In the genomic region with DNA sequence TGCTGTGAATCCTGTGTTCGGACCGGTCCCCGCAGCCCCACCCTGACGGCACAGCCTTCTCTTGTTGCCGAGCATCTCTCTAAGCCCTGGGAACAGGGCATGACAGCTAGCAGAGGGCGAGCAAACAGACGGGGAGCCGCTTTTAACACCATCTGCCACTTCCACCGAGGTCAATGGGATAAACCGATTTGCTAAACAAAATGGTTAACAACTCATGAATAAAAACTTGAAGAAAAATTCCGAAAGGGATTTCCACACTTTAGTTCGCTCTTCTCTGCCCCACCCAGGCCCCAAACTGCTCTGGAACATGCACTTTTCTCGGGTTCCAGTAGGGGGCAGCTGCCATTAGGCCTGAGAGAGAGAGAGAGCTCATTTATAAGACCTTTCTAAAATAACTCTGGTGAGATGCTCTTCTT, we compare ENCODE assay signal across 8 mouse cellular contexts.
DNase-seq lines count a peak whose midpoint lies in the region; TF ChIP-seq lines count a peak whose summit lies in the region.

No protein-coding gene starts in this region.

- H3K4me1 ChIP-seq in small intestine, adult 2 months (ENCODE audit: control insufficient read depth, insufficient read depth, insufficient read length, low read length), result no peaks in the 10 kb centered on the region

- DNase-seq in adrenal gland, postnatal 10 days, result peak; percentile 18
- DNase-seq in adrenal gland, adult 2 months, result no peak
- peak in 1 of 2 experiments; percentile 52 for DNase-seq in left cerebral cortex, adult 2 months (ENCODE audit: extremely low spot score in 1 of 2, low spot score in 2 of 2)
- no peak for DNase-seq in left cerebral cortex, postnatal 36 days (ENCODE audit: low spot score in 2 of 2)
- peak; percentile 61 for DNase-seq in embryo, embryonic 9.5 days (ENCODE audit: extremely low spot score)
- peak; percentile 64 to 66 for DNase-seq in layer of hippocampus, postnatal 14 days (ENCODE audit: low spot score in 2 of 2)
- DNase-seq in thymus, postnatal 36 days, result no peak

- peak; percentile 72 for TF ChIP-seq CTCF in left cerebral cortex, adult 2 months (IDR thresholded peaks at IDR 0.05)
- peak; percentile 30; the same call in 1 of the 2 replicates for TF ChIP-seq CTCF in small intestine, adult 2 months (IDR thresholded peaks at IDR 0.05; ENCODE audit: extremely low read depth, insufficient read length, insufficient replicate concordance, low read depth, low read length)

- H3K27ac ChIP-seq in left cerebral cortex, adult 2 months, result no peak overlapping the region
- no peak overlapping the region for H3K27ac ChIP-seq in small intestine, adult 2 months (ENCODE audit: insufficient read depth, low read depth, low read length)

- no peak for TF ChIP-seq POLR2A in small intestine, adult 2 months (IDR thresholded peaks at IDR 0.05; ENCODE audit: low read depth, low read length)

- H3K36me3 ChIP-seq in small intestine, adult 2 months (ENCODE audit: control insufficient read depth, insufficient read depth, low read length), result no peaks in the 10 kb centered on the region

- WGBS in small intestine, adult 2 months, result 24% methylated on average over 13 of the region's 13 CpGs

- intact Hi-C loops in left cerebral cortex, adult 2 months (cut with DNase I), result loop anchor here (10.0 kb wide), 1 partner anchor 372 kb away; no protein-coding TSS in a partner anchor
- intact Hi-C loops in left cerebral cortex, postnatal 36 days (cut with DNase I), result loop anchor here (10.0 kb wide), 1 partner anchor 372 kb away; no protein-coding TSS in a partner anchor

- no peak overlapping the region for H3K4me3 ChIP-seq in left cerebral cortex, adult 2 months
- no peak overlapping the region for H3K4me3 ChIP-seq in small intestine, adult 2 months (ENCODE audit: low read depth, low read length)

- H3K27me3 ChIP-seq in small intestine, adult 2 months (ENCODE audit: control insufficient read depth, insufficient read depth, low read length), result no peaks in the 10 kb centered on the region

Comparison
In these comparisons a context has a peak if more than half of its experiments do, and no peak if none do; other contexts are left out.
1. DNase-seq: peak in adrenal gland, postnatal 10 days (single experiment), embryo, embryonic 9.5 days (single experiment) and layer of hippocampus, postnatal 14 days (2 of 2); none in adrenal gland, adult 2 months (single experiment), left cerebral cortex, postnatal 36 days (0 of 2) and thymus, postnatal 36 days (0 of 2).